Mouse (Mus musculus): ENCODE data around the gene Grid2.

Grid2 gene

GRCm38 (mm10) chr6:63635970-63636369, 380.3 kb downstream of the Grid2 start:
- no peak for DNase-seq (ENCODE audit: low read depth, low spot score)

- DNase-seq (ENCODE audit: low read depth, low spot score): no peak
These were observed 403.7 kb downstream of the Grid2 start for GRCm38 (mm10) chr6:63659423-63659822.

GRCm38 (mm10) chr6:63685689-63686088, 430.0 kb downstream of the Grid2 start:
- DNase-seq (ENCODE audit: low read depth, low spot score): no peak

- no peak for DNase-seq (ENCODE audit: low read depth, low spot score)
These were observed 446.0 kb downstream of the Grid2 start for GRCm38 (mm10) chr6:63701684-63702083.

- DNase-seq (ENCODE audit: low read depth, low spot score): no peak
These were observed 478.1 kb downstream of the Grid2 start for GRCm38 (mm10) chr6:63733740-63734139.

- DNase-seq (ENCODE audit: low read depth, low spot score): no peak
These were observed 506.9 kb downstream of the Grid2 start for GRCm38 (mm10) chr6:63762535-63762934.

GRCm38 (mm10) chr6:63794679-63795078, 539.0 kb downstream of the Grid2 start:
- DNase-seq (ENCODE audit: low read depth, low spot score): no peak

- no peak for DNase-seq (ENCODE audit: low read depth, low spot score)
These were observed 564.6 kb downstream of the Grid2 start for GRCm38 (mm10) chr6:63820236-63820635.

- DNase-seq (ENCODE audit: low read depth, low spot score): no peak
These were observed 607.0 kb downstream of the Grid2 start for GRCm38 (mm10) chr6:63862628-63863027.

GRCm38 (mm10) chr6:63877088-63877764, 621.5 kb downstream of the Grid2 start:
- DNase-seq (ENCODE audit: low read depth, low spot score): no peak

- no peak for DNase-seq (ENCODE audit: low read depth, low spot score)
These were observed 622.2 kb downstream of the Grid2 start for GRCm38 (mm10) chr6:63877765-63878345.

- DNase-seq (ENCODE audit: low read depth, low spot score): no peak
These were observed 639.0 kb downstream of the Grid2 start for GRCm38 (mm10) chr6:63894714-63895113.

GRCm38 (mm10) chr6:63898171-63898570, 642.5 kb downstream of the Grid2 start:
- DNase-seq (ENCODE audit: low read depth, low spot score): no peak

GRCm38 (mm10) chr6:63917035-63917570, 661.4 kb downstream of the Grid2 start:
- DNase-seq (ENCODE audit: low read depth, low spot score): no peak

GRCm38 (mm10) chr6:63921951-63922350, 666.3 kb downstream of the Grid2 start:
- no peak for DNase-seq (ENCODE audit: low read depth, low spot score)

- DNase-seq (ENCODE audit: low read depth, low spot score): no peak
These were observed 675.5 kb downstream of the Grid2 start for GRCm38 (mm10) chr6:63931201-63931600.

GRCm38 (mm10) chr6:63946721-63947120, 691.0 kb downstream of the Grid2 start:
- no peak for DNase-seq (ENCODE audit: low read depth, low spot score)

GRCm38 (mm10) chr6:63963789-63964188, 708.1 kb downstream of the Grid2 start:
- no peak for DNase-seq (ENCODE audit: low read depth, low spot score)

GRCm38 (mm10) chr6:63964269-63964668, 708.6 kb downstream of the Grid2 start:
- no peak for DNase-seq (ENCODE audit: low read depth, low spot score)

GRCm38 (mm10) chr6:63964735-63965134, 709.1 kb downstream of the Grid2 start:
- no peak for DNase-seq (ENCODE audit: low read depth, low spot score)

- no peak for DNase-seq (ENCODE audit: low read depth, low spot score)
These were observed 790.4 kb downstream of the Grid2 start for GRCm38 (mm10) chr6:64046084-64046483.

- no peak for DNase-seq (ENCODE audit: low read depth, low spot score)
These were observed 791.1 kb downstream of the Grid2 start for GRCm38 (mm10) chr6:64046732-64047131.

GRCm38 (mm10) chr6:64047950-64048349, 792.3 kb downstream of the Grid2 start:
- DNase-seq (ENCODE audit: low read depth, low spot score): no peak

Data from skeletal muscle tissue, adult 2 months (tissue).